Mouse (Mus musculus) neural tube, embryonic 13.5 days (tissue): ENCODE measurements around the gene Gm29427. TPM values are rescaled to one million over a fixed set of nuclear protein-coding genes. Genes with fewer than 3 reads are reported as not detected.

Source experiments
- ATAC-seq: fragments of 200-750 bp; cut with Nextera tagmentation; 2 replicates; pipeline ENCODE4 v1.8.0; 2017; ENCODE audit warnings: low read depth, mild to moderate bottlenecking, moderate TSS enrichment, moderate library complexity
- H3K27ac ChIP-seq: fragments of 300-500 bp; sonication (generic); replicated peaks from 2 replicates; pipeline ENCODE4 v1.5.1; 2015; ENCODE audit warnings: moderate library complexity, mild to moderate bottlenecking, inconsistent platforms
- H3K27me3 ChIP-seq: fragments of 300-500 bp; sonication (generic); 2 replicates; pipeline ENCODE4 v1.6.1; 2015; ENCODE audit warnings: mild to moderate bottlenecking, inconsistent platforms
- H3K36me3 ChIP-seq: fragments of 300-500 bp; sonication (generic); 2 replicates; pipeline ENCODE4 v1.6.1; 2015; ENCODE audit warnings: mild to moderate bottlenecking, inconsistent platforms
- H3K4me1 ChIP-seq: fragments of 300-500 bp; sonication (generic); replicated peaks from 2 replicates; pipeline ENCODE4 v1.6.1; 2015; ENCODE audit warnings: inconsistent platforms
- H3K4me2 ChIP-seq: fragments of 300-500 bp; sonication (generic); 2 replicates; pipeline ENCODE4 v1.6.1; 2015; ENCODE audit warnings: inconsistent platforms, mild to moderate bottlenecking, moderate library complexity
- H3K4me3 ChIP-seq: fragments of 300-500 bp; sonication (generic); 2 replicates; pipeline ENCODE4 v1.5.1; 2015; ENCODE audit warnings: mild to moderate bottlenecking, inconsistent platforms
- H3K9ac ChIP-seq: fragments of 300-500 bp; sonication (generic); 2 replicates; pipeline ENCODE4 v1.6.1; 2015; ENCODE audit warnings: moderate library complexity, mild to moderate bottlenecking, inconsistent platforms
- H3K9me3 ChIP-seq: fragments of 300-500 bp; sonication (generic); 2 replicates; pipeline ENCODE4 v1.6.1; 2016; ENCODE audit warnings: inconsistent platforms
- WGBS: fragments of 180-500 bp; shearing (Covaris S2); methylation state at CpG from one replicate; pipeline ENCODE4 v1.1.7; 2015; 5-methylcytosine and 5-hydroxymethylcytosine counted together
- polyA plus RNA-seq: library from polyadenylated mRNA; unstranded; fragments of >200 nt; fragmentation: Nextera tagmentation; extraction: Ambion mirVana; gene quantifications from 2 replicates; pipeline ENCODE4 v1.2.1, GENCODE M21; 2015

The Gm29427 gene
- polyA plus RNA-seq, 1 experiment from 2014 or later = not detected

GRCm38 (mm10) chr1:130740227-130740648 is 24.6 kb upstream of the Gm29427 start:
- 79% methylated on average over 4 of the region's 4 CpGs for WGBS
- H3K27me3 ChIP-seq = no peaks in the 10 kb centered on the region
- no peak overlapping the region for H3K27ac ChIP-seq
- H3K4me2 ChIP-seq = no peak overlapping the region
- H3K36me3 ChIP-seq = no peaks in the 10 kb centered on the region
- no peak overlapping the region for H3K9ac ChIP-seq
- no peaks in the 10 kb centered on the region for H3K9me3 ChIP-seq
- no peaks in the 10 kb centered on the region for H3K4me1 ChIP-seq
- no peak overlapping the region for H3K4me3 ChIP-seq
- no peak for ATAC-seq

GRCm38 (mm10) chr1:130739636-130740035 is 24.0 kb upstream of the Gm29427 start:
- Histone ChIP-seq H3K9me3 (no peaks in the 10 kb centered on the region), H3K4me3 (no peak overlapping the region), H3K9ac (no peak overlapping the region), H3K27me3 (no peaks in the 10 kb centered on the region), H3K4me2 (no peak overlapping the region), H3K27ac (no peak overlapping the region), H3K36me3 (no peaks in the 10 kb centered on the region), H3K4me1 (no peaks in the 10 kb centered on the region)
- WGBS = 88% methylated on average over 3 of the region's 3 CpGs
- no peak for ATAC-seq

GRCm38 (mm10) chr1:130738551-130739106 is 23.0 kb upstream of the Gm29427 start:
- ATAC-seq = no peak
- no peak overlapping the region for H3K4me2 ChIP-seq
- WGBS = 74% methylated on average over 3 of the region's 3 CpGs
- no peak overlapping the region for H3K27ac ChIP-seq
- H3K9ac ChIP-seq = no peak overlapping the region
- no peak overlapping the region for H3K4me3 ChIP-seq
- no peaks in the 10 kb centered on the region for H3K27me3 ChIP-seq
- no peaks in the 10 kb centered on the region for H3K9me3 ChIP-seq
- H3K4me1 ChIP-seq = no peaks in the 10 kb centered on the region
- H3K36me3 ChIP-seq = no peaks in the 10 kb centered on the region

GRCm38 (mm10) chr1:130737916-130738315 is 22.3 kb upstream of the Gm29427 start:
- H3K36me3 ChIP-seq = no peaks in the 10 kb centered on the region
- 91% methylated on average over 7 of the region's 7 CpGs for WGBS
- no peak overlapping the region for H3K4me3 ChIP-seq
- H3K27me3 ChIP-seq = no peaks in the 10 kb centered on the region
- no peak overlapping the region for H3K9ac ChIP-seq
- no peaks in the 10 kb centered on the region for H3K4me1 ChIP-seq
- no peak for ATAC-seq
- no peak overlapping the region for H3K27ac ChIP-seq
- no peaks in the 10 kb centered on the region for H3K9me3 ChIP-seq
- H3K4me2 ChIP-seq = no peak overlapping the region

- WGBS = 36% methylated on average over 11 of the region's 11 CpGs
- no peak overlapping the region for H3K4me3 ChIP-seq
- H3K4me1 ChIP-seq = no peaks in the 10 kb centered on the region
- H3K9me3 ChIP-seq = no peaks in the 10 kb centered on the region
- no peaks in the 10 kb centered on the region for H3K27me3 ChIP-seq
- no peaks in the 10 kb centered on the region for H3K36me3 ChIP-seq
- ATAC-seq = no peak
- no peak overlapping the region for H3K27ac ChIP-seq
- no peak overlapping the region for H3K9ac ChIP-seq
- no peak overlapping the region for H3K4me2 ChIP-seq
These were observed 21.8 kb upstream of the Gm29427 start for GRCm38 (mm10) chr1:130737411-130737881.

GRCm38 (mm10) chr1:130734852-130735251 is 19.3 kb upstream of the Gm29427 start:
- WGBS = 82% methylated on average over 8 of the region's 8 CpGs
- Histone ChIP-seq H3K36me3 (no peaks in the 10 kb centered on the region), H3K4me2 (no peak overlapping the region), H3K9ac (no peak overlapping the region), H3K27ac (no peak overlapping the region), H3K9me3 (no peaks in the 10 kb centered on the region), H3K27me3 (no peaks in the 10 kb centered on the region), H3K4me1 (0 out of 2 replicates have a peak, but pooled peaks cover 4% of the 10 kb centered on the region), H3K4me3 (no peak overlapping the region)
- ATAC-seq = no peak

GRCm38 (mm10) chr1:130734452-130734851 is 18.9 kb upstream of the Gm29427 start:
- Histone ChIP-seq H3K4me3 (no peak overlapping the region), H3K36me3 (no peaks in the 10 kb centered on the region), H3K4me1 (0 out of 2 replicates have a peak, but pooled peaks cover 4% of the 10 kb centered on the region), H3K4me2 (no peak overlapping the region), H3K27ac (no peak overlapping the region), H3K9me3 (no peaks in the 10 kb centered on the region), H3K27me3 (no peaks in the 10 kb centered on the region), H3K9ac (no peak overlapping the region)
- no peak for ATAC-seq
- WGBS = 78% methylated on average over 5 of the region's 5 CpGs

- H3K4me3 ChIP-seq = no peak overlapping the region
- ATAC-seq = no peak
- 0 out of 2 replicates have a peak, but pooled peaks cover 4% of the 10 kb centered on the region for H3K4me1 ChIP-seq
- no peak overlapping the region for H3K27ac ChIP-seq
- no peaks in the 10 kb centered on the region for H3K27me3 ChIP-seq
- H3K4me2 ChIP-seq = no peak overlapping the region
- H3K36me3 ChIP-seq = no peaks in the 10 kb centered on the region
- no peak overlapping the region for H3K9ac ChIP-seq
- H3K9me3 ChIP-seq = no peaks in the 10 kb centered on the region
- 88% methylated on average over 4 of the region's 4 CpGs for WGBS
These were observed 18.1 kb upstream of the Gm29427 start for GRCm38 (mm10) chr1:130733671-130734070.

GRCm38 (mm10) chr1:130732706-130733658 is 17.4 kb upstream of the Gm29427 start:
- WGBS = 89% methylated on average over 13 of the region's 13 CpGs
- Histone ChIP-seq H3K4me2 (no peak overlapping the region), H3K4me3 (no peak overlapping the region), H3K27ac (no peak overlapping the region), H3K9me3 (no peaks in the 10 kb centered on the region), H3K36me3 (no peaks in the 10 kb centered on the region), H3K27me3 (no peaks in the 10 kb centered on the region), H3K9ac (no peak overlapping the region), H3K4me1 (0 out of 2 replicates have a peak, but pooled peaks cover 4% of the 10 kb centered on the region)
- no peak for ATAC-seq

- H3K9me3 ChIP-seq = no peaks in the 10 kb centered on the region
- H3K4me3 ChIP-seq = no peak within 1 kb of the TSS
- no peaks in the 10 kb centered on the region for H3K36me3 ChIP-seq
- peak within 1 kb of the TSS; percentile 18; the same call in 1 of the 2 replicates for H3K4me2 ChIP-seq
- no peaks in the 10 kb centered on the region for H3K27me3 ChIP-seq
- 8% methylated on average over 10 of the region's 10 CpGs for WGBS
- H3K4me1 ChIP-seq = 0 out of 2 replicates have a peak, but pooled peaks cover 4% of the 10 kb centered on the region
- no peak within 1 kb of the TSS for H3K9ac ChIP-seq
- no peak within 1 kb of the TSS for H3K27ac ChIP-seq
- no peak for ATAC-seq
These were observed 16.2 kb upstream of the Gm29427 start, which contains the start of gene AA986860 for GRCm38 (mm10) chr1:130731741-130732337. AA986860 (plus strand) TSS chr1:130731976.

GRCm38 (mm10) chr1:130729153-130729552 is 13.6 kb upstream of the Gm29427 start, which contains the start of gene Pfkfb2:
Pfkfb2 (minus strand) TSS chr1:130729253.
- no peak within 1 kb of the TSS for H3K4me2 ChIP-seq
- H3K9ac ChIP-seq = no peak within 1 kb of the TSS
- H3K4me3 ChIP-seq = no peak within 1 kb of the TSS
- no peaks in the 10 kb centered on the region for H3K27me3 ChIP-seq
- no peaks in the 10 kb centered on the region for H3K36me3 ChIP-seq
- whole genome bisulfite sequencing = 81% methylated on average over 2 of the region's 2 CpGs
- ATAC-seq = no peak
- H3K27ac ChIP-seq = no peak within 1 kb of the TSS
- peaks cover 12% of the 10 kb centered on the region; the same call in 1 of the 2 replicates for H3K4me1 ChIP-seq
- no peaks in the 10 kb centered on the region for H3K9me3 ChIP-seq

- Histone ChIP-seq H3K36me3 (no peaks in the 10 kb centered on the region), H3K27me3 (no peaks in the 10 kb centered on the region), H3K4me3 (no peak overlapping the region), H3K9me3 (no peaks in the 10 kb centered on the region), H3K27ac (no peak overlapping the region), H3K4me2 (no peak overlapping the region), H3K9ac (no peak overlapping the region), H3K4me1 (peaks cover 12% of the 10 kb centered on the region; the same call in 1 of the 2 replicates)
- 93% methylated on average over 3 of the region's 3 CpGs for WGBS
- ATAC-seq = no peak
These were observed 13.1 kb upstream of the Gm29427 start for GRCm38 (mm10) chr1:130728708-130729107.
